Mouse (Mus musculus) lung, postnatal 4 days (tissue): Measurements from ENCODE around the gene Clip1.

ENCODE experiments used
- DNase-seq, 2 experiments: peaks; one replicate each; pipeline ENCODE4 v3.0.0; 2021

Gene Clip1

GRCm38 (mm10) chr5:123599319-123599718 is 85.1 kb downstream of the Clip1 start:
- no peak for DNase-seq

- DNase-seq, result no peak
These were observed 90.7 kb downstream of the Clip1 start for GRCm38 (mm10) chr5:123593622-123594280.

- DNase-seq, result no peak
These were observed 104.4 kb downstream of the Clip1 start for GRCm38 (mm10) chr5:123580043-123580442.

GRCm38 (mm10) chr5:123576696-123577095 is 107.7 kb downstream of the Clip1 start:
- DNase-seq, result no peak

- no peak for DNase-seq
These were observed 111.1 kb downstream of the Clip1 start for GRCm38 (mm10) chr5:123573362-123573761.

GRCm38 (mm10) chr5:123572357-123573186 is 111.8 kb downstream of the Clip1 start, which contains the start of gene Vps33a:
TSS of gene Vps33a (minus strand) at chr5:123573038.
- peak; percentile 98 to 99 for DNase-seq

GRCm38 (mm10) chr5:123561128-123561527 is 123.3 kb downstream of the Clip1 start:
- no peak for DNase-seq

- no peak for DNase-seq
These were observed 124.8 kb downstream of the Clip1 start for GRCm38 (mm10) chr5:123559588-123559987.

GRCm38 (mm10) chr5:123556451-123556850 is 128.0 kb downstream of the Clip1 start:
- DNase-seq, result no peak

GRCm38 (mm10) chr5:123555693-123556092 is 128.7 kb downstream of the Clip1 start:
- DNase-seq, result no peak

- DNase-seq, result no peak
These were observed 150.6 kb downstream of the Clip1 start for GRCm38 (mm10) chr5:123533801-123534200.

- DNase-seq, result peak in 1 of 2 experiments; percentile 3
These were observed 154.4 kb downstream of the Clip1 start for GRCm38 (mm10) chr5:123530056-123530455.

- peak in 1 of 2 experiments; percentile 1 for DNase-seq
These were observed 155.8 kb downstream of the Clip1 start for GRCm38 (mm10) chr5:123528641-123529040.
